Mouse (Mus musculus) embryonic fibroblast, embryonic 13.5 days (primary cell): ENCODE data around the gene Arntl.
"Not testable (repeated sequence)": the region's sequence is repeated elsewhere in the genome, so short reads cannot be mapped to it uniquely, and the experiment has no call there.

Source experiments
- CTCF ChIP-seq: IDR thresholded peaks from 2 replicates; pipeline ENCODE4 v1.5.1; 2011; ENCODE audit warnings: mild to moderate bottlenecking, control low read depth, low read length, moderate library complexity, borderline replicate concordance; ENCODE audit not compliant: insufficient read depth
- POLR2A ChIP-seq: IDR thresholded peaks from 2 replicates; pipeline ENCODE4 v1.6.1; 2011; ENCODE audit warnings: low read depth, mild to moderate bottlenecking, control low read depth, low read length, moderate library complexity

- not testable (repeated sequence) for TF ChIP-seq CTCF, POLR2A
Observed at GRCm38 (mm10) chr7:113262510-113263467, 55.5 kb downstream of the Arntl start.
